Mouse (Mus musculus): ENCODE data around the gene Gdpd1. TPM values are rescaled to one million over a fixed set of nuclear protein-coding genes. Genes with fewer than 3 reads are reported as not detected.

Gene Gdpd1
- polyA plus RNA-seq (2014; fragmentation: Illumina TruSeq; extraction: RNeasy Lipid Tissue Mini Kit (QIAGEN cat#74804)) = 50.3 TPM

DNA sequence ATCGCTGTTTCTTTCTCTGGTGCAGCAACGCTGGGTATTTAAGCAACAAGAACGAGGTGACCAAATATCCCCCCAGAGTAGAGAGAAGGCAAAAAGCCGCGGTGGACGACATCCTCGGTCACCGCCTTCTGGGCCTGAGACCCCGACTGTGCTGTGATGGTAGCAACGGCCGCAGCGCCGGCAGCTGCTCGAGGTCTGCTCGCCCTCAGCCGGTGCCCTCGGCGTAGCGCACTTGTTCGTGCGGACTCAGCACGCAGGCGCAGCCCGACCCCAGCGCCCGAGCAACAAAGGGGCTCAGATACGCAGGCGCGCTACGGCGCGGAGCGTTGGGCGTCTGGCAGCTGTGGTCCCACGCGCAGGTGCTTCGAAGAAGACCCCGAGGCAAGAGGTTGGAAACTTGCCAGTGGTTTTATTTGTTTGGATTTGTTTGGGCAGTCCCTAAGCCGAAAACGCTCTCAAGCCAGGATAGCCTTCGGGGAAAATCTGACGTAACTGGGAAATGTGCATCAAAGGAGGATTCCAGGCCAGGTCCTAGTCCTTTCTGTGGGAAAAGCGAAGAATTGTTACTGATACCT is at the start of gene Gdpd1:
Gdpd1 (minus strand) TSS at position 197 of the 575 bp plus-strand sequence.

DNA sequence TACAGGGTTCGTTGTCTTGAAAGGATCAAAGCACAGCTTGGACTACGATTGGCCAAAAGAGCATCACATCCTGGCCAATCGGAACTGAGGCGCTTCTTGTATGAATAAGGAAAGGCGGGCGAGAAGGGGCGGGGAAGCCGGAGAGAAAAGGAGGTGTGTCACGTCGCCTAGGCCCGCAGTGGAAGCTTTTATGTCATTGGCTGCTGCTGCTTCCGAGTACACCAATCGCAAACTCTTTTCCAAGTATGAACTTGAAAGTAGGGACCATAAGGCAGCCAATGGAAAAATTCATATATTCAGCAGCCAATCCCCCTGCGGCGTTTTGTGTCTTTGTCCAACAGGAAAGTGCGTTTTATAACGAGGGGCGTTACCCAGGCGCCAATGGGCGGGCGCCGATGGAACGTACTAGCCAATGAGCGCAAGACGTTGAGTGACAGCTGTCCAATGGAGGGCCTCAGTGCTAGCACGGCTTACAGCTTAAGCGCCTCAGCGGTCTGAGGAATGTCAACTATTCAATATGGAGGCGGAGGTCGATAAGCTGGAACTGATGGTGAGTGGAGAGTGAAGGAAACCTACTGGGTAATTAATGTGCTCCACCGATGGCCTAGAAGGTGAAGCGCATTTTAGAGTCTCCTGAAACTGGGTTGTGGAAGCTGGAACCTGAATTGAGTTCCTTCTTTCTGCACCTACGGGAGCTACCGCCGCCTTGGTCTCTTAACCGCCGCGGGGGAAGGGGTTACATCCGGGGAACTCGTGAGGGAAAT is 35.1 kb upstream of the Gdpd1 start, which contains the start of gene Ska2:
Ska2 (plus strand) TSS at position 480 of the 764 bp plus-strand sequence.

DNA sequence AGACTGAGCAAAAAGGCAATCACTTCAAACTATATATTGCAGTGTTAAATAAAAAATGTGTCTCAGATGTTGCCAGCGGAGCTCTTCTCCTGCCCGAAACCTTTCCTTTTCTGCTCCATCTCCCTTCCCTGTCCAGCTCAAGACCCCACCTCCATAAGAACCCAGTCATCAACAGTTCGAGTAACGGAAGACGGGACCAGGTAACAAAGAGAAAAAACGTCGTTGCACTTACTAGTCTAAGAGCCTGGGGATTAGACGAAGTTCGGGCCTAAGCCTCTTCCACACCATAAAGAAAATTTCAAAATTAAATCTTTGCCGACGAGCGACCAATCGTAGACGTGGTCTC is 34.5 kb upstream of the Gdpd1 start, which contains the start of gene Prr11:
Prr11 (minus strand) TSS at position 300 of the 346 bp plus-strand sequence.

DNA sequence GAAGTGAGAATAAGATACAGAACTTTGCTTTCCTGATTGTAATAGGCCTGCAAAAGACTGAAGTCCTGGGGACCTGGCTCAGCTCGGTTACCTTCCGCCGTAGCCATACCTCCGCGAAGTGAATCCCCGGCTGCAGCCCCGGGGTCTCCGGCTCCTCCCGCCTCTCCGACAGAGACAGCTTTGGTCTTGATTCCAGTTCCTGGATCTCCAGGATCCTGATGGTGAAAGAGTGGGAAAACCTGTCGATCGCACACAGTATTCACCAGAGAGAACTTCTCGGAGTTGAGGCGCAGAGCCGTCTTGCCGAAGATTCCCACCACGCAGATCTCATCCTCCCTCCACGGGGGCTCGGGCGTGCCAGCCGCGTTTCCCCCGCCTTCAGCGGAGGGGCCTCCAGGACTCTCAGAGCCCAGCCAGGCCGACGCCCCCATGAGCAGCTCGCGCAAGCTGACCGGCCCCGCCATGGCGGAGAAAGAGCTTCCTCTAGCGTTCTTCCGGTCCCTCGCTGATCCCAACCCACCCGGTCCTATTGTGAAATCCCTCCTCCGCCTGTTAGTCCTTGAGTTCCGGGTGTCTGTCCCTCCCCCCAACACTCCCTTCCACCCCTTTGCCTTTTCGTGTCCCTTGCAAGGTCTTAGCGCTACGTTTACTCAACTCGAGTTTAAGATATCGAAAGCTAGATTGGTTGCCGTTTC is 12.6 kb upstream of the Gdpd1 start, which contains the start of gene Smg8:
Smg8 (minus strand) TSS at position 485 of the 695 bp plus-strand sequence.

GRCm38 (mm10) chr11:86993041-86994037 is 80.5 kb downstream of the Gdpd1 start, which contains the start of gene Ypel2:
Gene Ypel2 (minus strand): TSS chr11:86993707.

Other genes with a start within 250 kb of the Gdpd1 start
- 55.7 TPM for gene Ypel2, start 80.4 kb downstream of the Gdpd1 start, polyA plus RNA-seq (2014; fragmentation: Illumina TruSeq; extraction: RNeasy Lipid Tissue Mini Kit (QIAGEN cat#74804))
- 12.9 TPM for gene Smg8, start 12.7 kb upstream of the Gdpd1 start, polyA plus RNA-seq (2014; fragmentation: Illumina TruSeq; extraction: RNeasy Lipid Tissue Mini Kit (QIAGEN cat#74804))
- 42.2 TPM for gene Prr11, start 34.6 kb upstream of the Gdpd1 start, polyA plus RNA-seq (2014; fragmentation: Illumina TruSeq; extraction: RNeasy Lipid Tissue Mini Kit (QIAGEN cat#74804))
- 95.0 TPM for gene Ska2, start 35.2 kb upstream of the Gdpd1 start, polyA plus RNA-seq (2014; fragmentation: Illumina TruSeq; extraction: RNeasy Lipid Tissue Mini Kit (QIAGEN cat#74804))
- gene Trim37, start 53.0 kb upstream of the Gdpd1 start, polyA plus RNA-seq (2014; fragmentation: Illumina TruSeq; extraction: RNeasy Lipid Tissue Mini Kit (QIAGEN cat#74804)) = 72.7 TPM

All from ovary, adult 10 weeks (tissue).